Mouse (Mus musculus) kidney, embryonic 16.5 days (tissue): ENCODE data around the gene Slc25a16. TPM values are rescaled to one million over a fixed set of nuclear protein-coding genes. Genes with fewer than 3 reads are reported as not detected.
"Not testable (repeated sequence)": the region's sequence is repeated elsewhere in the genome, so short reads cannot be mapped to it uniquely, and the experiment has no call there.

Experiments
- ATAC-seq: fragments of 200-750 bp; cut with Nextera tagmentation; 2 replicates; pipeline ENCODE4 v1.8.0; 2017; ENCODE audit warnings: moderate TSS enrichment; ENCODE audit not compliant: low FRiP score, low TSS enrichment
- H3K27ac ChIP-seq: fragments of 300-500 bp; sonication (generic); 2 replicates; pipeline ENCODE4 v1.5.1; 2014; ENCODE audit warnings: low read length
- H3K27me3 ChIP-seq: fragments of 300-500 bp; sonication (generic); 2 replicates; pipeline ENCODE4 v1.6.1; 2014; ENCODE audit warnings: low read length, control low read depth, mixed read lengths; ENCODE audit not compliant: insufficient read depth
- H3K36me3 ChIP-seq: fragments of 300-500 bp; sonication (generic); 2 replicates; pipeline ENCODE4 v1.6.1; 2014; ENCODE audit warnings: low read length, control low read depth, mixed read lengths; ENCODE audit not compliant: insufficient read depth
- H3K4me1 ChIP-seq: fragments of 300-500 bp; sonication (generic); 2 replicates; pipeline ENCODE4 v1.6.1; 2014; ENCODE audit warnings: low read length, control low read depth, mixed read lengths; ENCODE audit not compliant: insufficient read depth
- H3K4me2 ChIP-seq: fragments of 300-500 bp; sonication (generic); replicated peaks from 2 replicates; pipeline ENCODE4 v1.6.1; 2014; ENCODE audit warnings: low read depth, low read length
- H3K4me3 ChIP-seq: fragments of 300-500 bp; sonication (generic); 2 replicates; pipeline ENCODE4 v1.5.1; 2014; ENCODE audit warnings: mild to moderate bottlenecking, low read length
- H3K9ac ChIP-seq: fragments of 300-500 bp; sonication (generic); replicated peaks from 2 replicates; pipeline ENCODE4 v1.6.1; 2014; ENCODE audit warnings: low read length
- H3K9me3 ChIP-seq: fragments of 300-500 bp; sonication (generic); 2 replicates; pipeline ENCODE4 v1.6.1; 2016; ENCODE audit warnings: low read length, control low read depth
- whole genome bisulfite sequencing: fragments of 180-500 bp; shearing (Covaris S2); extraction: QIAGEN DNeasy Blood & Tissue Kit; methylation state at CpG from one replicate; pipeline ENCODE4 v1.1.7; 2014; 5-methylcytosine and 5-hydroxymethylcytosine counted together
- polyA plus RNA-seq: library from polyadenylated mRNA; unstranded; fragments of >200 nt; fragmentation: Nextera tagmentation; extraction: Ambion mirVana; gene quantifications from 2 replicates; pipeline ENCODE4 v1.2.1, GENCODE M21; 2015

Slc25a16 gene
- polyA plus RNA-seq, 1 experiment from 2014 or later, result 19.4 TPM

DNA sequence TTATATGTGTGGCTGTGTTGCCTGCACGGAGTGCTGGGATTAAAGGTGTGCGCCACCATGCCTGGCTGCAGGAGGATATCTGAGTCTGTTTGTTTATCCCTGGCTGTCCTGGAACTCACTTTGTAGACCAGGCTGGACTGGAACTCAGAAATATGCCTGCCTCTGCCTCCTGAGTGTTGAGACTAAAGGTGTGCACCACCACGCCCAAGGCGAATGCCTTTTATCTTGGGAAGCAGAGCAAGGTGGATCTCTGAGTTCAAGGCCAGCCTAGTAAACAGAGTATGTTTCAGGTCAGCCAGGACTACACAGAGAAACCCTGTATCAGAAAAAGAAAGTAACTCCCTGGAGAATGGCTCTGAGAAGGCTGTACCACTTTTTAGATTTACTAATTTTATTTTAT is 20.3 kb upstream of the Slc25a16 start:
- no peaks in the 10 kb centered on the region for H3K9me3 ChIP-seq
- no peaks in the 10 kb centered on the region for H3K27me3 ChIP-seq
- WGBS, result 92% methylated on average over 4 of the region's 4 CpGs
- no peak overlapping the region for H3K4me2 ChIP-seq
- H3K4me1 ChIP-seq, result no peaks in the 10 kb centered on the region
- no peak overlapping the region for H3K4me3 ChIP-seq
- no peaks in the 10 kb centered on the region for H3K36me3 ChIP-seq
- no peak overlapping the region for H3K27ac ChIP-seq
- ATAC-seq, result no peak
- H3K9ac ChIP-seq, result no peak overlapping the region

DNA sequence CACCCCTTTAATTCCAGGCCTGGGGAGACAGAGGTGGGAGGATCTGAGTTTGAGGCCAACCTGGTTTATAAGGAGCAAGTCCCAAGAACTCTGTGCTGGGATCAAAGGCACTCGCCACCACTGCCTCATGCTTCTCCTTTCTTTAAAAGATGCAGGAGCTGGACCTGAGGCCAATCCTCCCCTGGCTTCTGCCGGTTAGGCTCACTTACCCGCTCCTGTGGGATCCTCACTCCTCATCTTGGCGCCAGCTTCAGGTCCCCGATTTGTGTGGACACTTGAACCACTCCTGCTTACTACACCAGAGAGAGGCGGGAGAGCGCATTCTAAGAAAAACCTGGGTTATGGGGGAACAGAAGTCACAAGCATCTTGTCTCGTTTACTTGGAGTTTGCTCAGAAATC is 18.6 kb upstream of the Slc25a16 start:
- H3K27me3 ChIP-seq, result no peaks in the 10 kb centered on the region
- H3K9me3 ChIP-seq, result no peaks in the 10 kb centered on the region
- H3K9ac ChIP-seq, result no peak overlapping the region
- no peak overlapping the region for H3K27ac ChIP-seq
- no peak overlapping the region for H3K4me2 ChIP-seq
- H3K4me1 ChIP-seq, result no peaks in the 10 kb centered on the region
- H3K36me3 ChIP-seq, result no peaks in the 10 kb centered on the region
- no peak overlapping the region for H3K4me3 ChIP-seq
- 38% methylated on average over 8 of the region's 8 CpGs for WGBS
- no peak for ATAC-seq

DNA sequence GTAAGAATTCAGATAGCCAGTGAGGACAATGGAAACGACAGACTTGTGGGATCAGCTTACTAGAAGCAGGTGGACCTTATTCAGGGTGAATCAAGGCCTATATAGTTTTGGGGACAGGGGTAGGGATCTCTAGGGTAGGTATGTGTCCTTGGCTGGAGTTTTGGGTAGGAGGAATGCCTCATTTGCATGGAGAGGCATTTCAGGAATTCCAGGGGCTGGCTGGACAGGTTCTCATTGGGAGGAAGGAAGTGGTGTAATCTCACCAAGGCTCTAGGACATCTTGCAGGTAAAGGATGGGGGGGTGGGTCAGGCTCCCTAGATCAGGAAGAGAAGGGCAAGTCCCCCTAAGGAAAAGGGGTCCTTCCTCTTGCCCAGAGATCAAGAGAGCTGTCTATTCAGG is 17.6 kb upstream of the Slc25a16 start:
- no peak overlapping the region for H3K4me2 ChIP-seq
- 48% methylated on average over 1 of the region's 1 CpGs for WGBS
- no peaks in the 10 kb centered on the region for H3K4me1 ChIP-seq
- no peak overlapping the region for H3K9ac ChIP-seq
- no peak overlapping the region for H3K4me3 ChIP-seq
- no peaks in the 10 kb centered on the region for H3K27me3 ChIP-seq
- no peaks in the 10 kb centered on the region for H3K9me3 ChIP-seq
- ATAC-seq, result no peak
- H3K36me3 ChIP-seq, result no peaks in the 10 kb centered on the region
- H3K27ac ChIP-seq, result no peak overlapping the region

DNA sequence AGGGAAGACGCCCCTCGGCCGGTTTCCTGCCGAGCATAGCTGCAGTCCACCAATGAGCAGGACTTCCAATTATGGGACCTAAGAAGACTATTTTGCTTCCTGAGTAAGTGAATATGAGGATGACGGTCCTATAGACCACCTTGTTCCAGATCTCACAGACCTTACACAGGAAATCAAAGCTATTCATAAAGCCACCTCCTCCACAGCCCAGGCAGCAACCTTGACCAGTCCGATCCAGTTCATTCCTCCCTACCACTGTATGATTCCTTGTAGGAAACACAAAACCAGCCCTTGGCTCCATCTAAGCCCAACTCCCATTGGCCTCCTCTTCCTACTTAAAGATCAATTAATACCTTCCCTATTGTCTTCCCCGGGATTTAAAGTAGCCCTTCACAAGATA is 14.1 kb upstream of the Slc25a16 start:
- no peak overlapping the region for H3K9ac ChIP-seq
- no peaks in the 10 kb centered on the region for H3K4me1 ChIP-seq
- no peak overlapping the region for H3K4me3 ChIP-seq
- WGBS, result 89% methylated on average over 7 of the region's 7 CpGs
- no peak for ATAC-seq
- H3K9me3 ChIP-seq, result no peaks in the 10 kb centered on the region
- H3K36me3 ChIP-seq, result no peaks in the 10 kb centered on the region
- no peaks in the 10 kb centered on the region for H3K27me3 ChIP-seq
- no peak overlapping the region for H3K4me2 ChIP-seq
- no peak overlapping the region for H3K27ac ChIP-seq

DNA sequence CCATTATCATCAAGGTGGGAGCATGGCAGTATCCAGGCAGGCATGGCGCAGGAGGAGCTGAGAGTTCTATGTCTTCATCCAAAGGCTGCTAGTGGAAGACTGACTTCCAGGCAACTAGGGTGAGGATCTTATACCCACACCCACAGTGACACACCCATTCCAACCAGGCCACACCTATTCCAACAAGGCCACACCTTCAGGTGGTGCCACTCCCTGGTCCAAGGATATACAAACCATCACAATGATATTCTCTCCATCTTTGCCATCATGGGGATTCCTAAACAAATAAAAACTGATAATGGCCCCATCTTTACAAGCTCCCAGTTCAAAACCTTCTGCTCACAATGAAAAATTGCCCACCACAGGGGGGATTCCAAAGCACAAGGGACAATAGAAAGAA is 11.5 kb upstream of the Slc25a16 start, which contains the start of gene Tet1:
Gene Tet1 (minus strand): TSS at position 101 of the 400 bp plus-strand sequence.
- not testable (repeated sequence) for H3K4me2 ChIP-seq, H3K9ac ChIP-seq, H3K27ac ChIP-seq, H3K36me3 ChIP-seq, H3K9me3 ChIP-seq, H3K4me1 ChIP-seq, H3K27me3 ChIP-seq, H3K4me3 ChIP-seq, ATAC-seq
- no CpG with 5 or more reads among the region's 1 CpGs for WGBS

DNA sequence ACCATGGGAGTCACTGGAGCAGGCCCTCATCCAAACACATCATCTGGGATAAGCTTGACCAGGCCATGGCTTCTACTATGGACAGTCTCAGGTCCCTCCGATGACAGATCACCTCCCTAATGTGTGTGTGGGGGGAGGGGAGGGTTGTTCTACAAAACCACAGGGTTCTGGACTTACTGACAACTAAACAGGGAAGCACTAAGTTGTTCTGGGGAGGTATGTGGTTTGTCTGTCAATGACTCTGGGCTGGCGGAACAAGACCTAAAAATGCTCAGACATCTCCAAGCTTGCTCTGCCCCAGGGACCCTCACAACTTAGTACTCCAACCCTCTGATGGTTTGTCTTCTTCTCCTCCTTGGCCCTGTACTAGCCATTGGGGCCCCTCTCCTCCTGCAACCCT is 9.3 kb upstream of the Slc25a16 start:
- no peaks in the 10 kb centered on the region for H3K36me3 ChIP-seq
- H3K27ac ChIP-seq, result no peak overlapping the region
- H3K27me3 ChIP-seq, result no peaks in the 10 kb centered on the region
- 82% methylated on average over 2 of the region's 2 CpGs for WGBS
- no peak overlapping the region for H3K4me2 ChIP-seq
- no peak overlapping the region for H3K4me3 ChIP-seq
- H3K4me1 ChIP-seq, result no peaks in the 10 kb centered on the region
- ATAC-seq, result no peak
- no peak overlapping the region for H3K9ac ChIP-seq
- no peaks in the 10 kb centered on the region for H3K9me3 ChIP-seq

DNA sequence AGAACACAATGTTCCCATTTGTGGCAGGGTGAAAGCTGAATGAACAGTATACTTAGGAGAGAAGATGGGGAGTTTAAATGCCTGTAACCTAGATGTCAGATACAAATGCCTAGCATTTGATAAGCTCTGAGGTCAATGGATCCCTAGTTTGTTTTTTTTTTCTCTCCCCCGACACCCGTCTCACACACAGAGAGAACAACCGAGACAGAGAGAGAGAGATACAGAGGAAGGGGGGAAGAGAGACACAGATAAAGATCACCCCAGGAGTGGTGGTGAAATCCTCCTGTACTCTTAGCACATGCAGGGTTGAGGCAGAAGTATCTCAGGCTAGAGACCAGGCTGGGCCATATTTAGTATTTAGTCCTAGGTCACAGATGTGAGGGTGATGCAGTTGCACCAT is 1.4 kb upstream of the Slc25a16 start:
- Histone ChIP-seq H3K4me2 (no peak overlapping the region), H3K9me3 (no peaks in the 10 kb centered on the region), H3K36me3 (no peaks in the 10 kb centered on the region), H3K27me3 (no peaks in the 10 kb centered on the region), H3K27ac (no peak overlapping the region), H3K4me1 (peaks cover 7% of the 10 kb centered on the region), H3K4me3 (no peak overlapping the region), H3K9ac (no peak overlapping the region)
- WGBS, result 75% methylated on average over 3 of the region's 3 CpGs
- ATAC-seq, result no peak

DNA sequence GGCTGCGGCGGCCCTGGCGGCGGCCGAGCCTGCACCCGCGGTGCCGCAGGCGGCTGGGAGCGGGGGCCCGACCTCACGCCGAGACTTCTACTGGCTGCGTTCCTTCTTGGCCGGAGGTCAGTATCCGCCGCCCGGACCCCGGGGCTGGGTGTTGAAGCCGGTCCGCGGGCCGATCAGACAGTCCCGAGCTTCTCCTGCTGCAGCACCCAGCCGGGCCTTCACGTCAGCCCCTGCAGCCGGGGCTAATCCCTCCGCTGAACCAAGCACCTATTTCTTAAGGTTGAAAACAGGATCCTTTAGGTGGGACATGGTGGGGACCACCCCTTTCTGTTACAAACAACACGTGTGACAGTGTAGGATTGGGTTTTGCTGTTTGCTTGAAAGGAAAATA is 328 bp downstream of the Slc25a16 start:
- WGBS, result 0% methylated on average over 29 of the region's 29 CpGs
- Histone ChIP-seq H3K27ac (peak overlapping the region; percentile 81), H3K36me3 (no peaks in the 10 kb centered on the region), H3K4me3 (peak overlapping the region; percentile 83), H3K4me2 (peak overlapping the region; percentile 87), H3K9me3 (no peaks in the 10 kb centered on the region), H3K9ac (peak overlapping the region; percentile 91), H3K27me3 (no peaks in the 10 kb centered on the region), H3K4me1 (peaks cover 7% of the 10 kb centered on the region)
- ATAC-seq, result peak; percentile 71

DNA sequence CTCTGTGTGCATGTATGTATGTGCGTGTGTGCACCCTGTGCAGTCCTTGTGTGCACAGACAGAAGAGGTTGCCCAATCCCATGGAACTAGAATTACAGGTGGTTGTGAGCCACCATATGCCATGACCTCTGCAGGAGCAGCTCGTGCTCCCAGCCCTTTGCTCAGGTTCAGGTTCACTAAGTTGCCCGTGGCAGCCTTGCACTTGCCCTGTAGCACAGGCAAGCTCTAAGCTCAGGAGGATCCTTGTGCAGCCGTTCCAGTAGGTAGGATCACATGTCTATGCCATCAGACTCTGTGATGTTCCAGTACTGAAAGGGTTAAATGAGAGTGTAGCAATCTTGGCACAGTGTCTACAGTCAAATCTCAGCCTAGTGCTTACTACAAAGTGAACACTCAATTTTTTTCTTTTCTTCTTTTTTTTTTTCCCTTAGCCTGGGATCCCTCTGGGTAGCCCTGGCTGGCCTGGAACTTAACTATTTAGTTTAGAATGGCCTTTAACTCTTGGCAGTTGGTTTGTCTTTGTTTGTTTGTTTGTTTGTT is 3.7 kb downstream of the Slc25a16 start:
- peaks cover 4% of the 10 kb centered on the region for H3K36me3 ChIP-seq
- no peak overlapping the region for H3K27ac ChIP-seq
- WGBS, result 82% methylated on average over 4 of the region's 4 CpGs
- H3K9me3 ChIP-seq, result no peaks in the 10 kb centered on the region
- no peaks in the 10 kb centered on the region for H3K27me3 ChIP-seq
- H3K4me1 ChIP-seq, result peaks cover 7% of the 10 kb centered on the region
- H3K9ac ChIP-seq, result no peak overlapping the region
- ATAC-seq, result no peak
- no peak overlapping the region for H3K4me2 ChIP-seq
- no peak overlapping the region for H3K4me3 ChIP-seq

DNA sequence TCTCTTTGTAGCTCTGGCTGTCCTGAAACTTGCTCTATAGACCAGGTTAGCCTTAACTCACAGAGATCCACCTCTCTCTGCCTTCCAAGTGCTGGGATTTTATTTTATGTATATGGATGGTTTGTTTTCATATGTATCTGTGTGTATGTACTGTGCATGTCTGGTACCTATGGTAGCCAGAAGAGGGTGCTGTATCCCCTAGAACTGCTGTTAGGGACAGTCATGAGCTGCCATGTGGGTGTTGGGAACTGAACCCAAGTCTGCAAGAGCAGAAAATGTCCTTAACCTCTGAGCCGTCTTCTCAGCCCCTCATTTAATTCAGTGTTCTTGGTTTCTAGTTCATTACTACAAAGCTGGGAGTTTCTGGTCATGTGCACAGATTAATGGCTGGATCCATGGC is 11.9 kb downstream of the Slc25a16 start:
- H3K36me3 ChIP-seq, result peaks cover 32% of the 10 kb centered on the region
- ATAC-seq, result no peak

More for the DNA sequence above, 11.9 kb downstream of the Slc25a16 start:
- Histone ChIP-seq H3K9ac (no peak overlapping the region), H3K9me3 (no peaks in the 10 kb centered on the region), H3K4me3 (no peak overlapping the region), H3K27me3 (no peaks in the 10 kb centered on the region), H3K27ac (no peak overlapping the region), H3K4me2 (no peak overlapping the region), H3K4me1 (no peaks in the 10 kb centered on the region)
- WGBS, result 100% methylated on average over 1 of the region's 1 CpGs
